Mouse (Mus musculus): ENCODE data around the gene Trak1. TPM values are rescaled to one million over a fixed set of nuclear protein-coding genes. Genes with fewer than 3 reads are reported as not detected.

Gene Trak1
- 119 TPM for total RNA-seq (2023)

GRCm38 (mm10) chr9:121297171-121298064 lies at the start of gene Trak1:
Gene Trak1 (plus strand): TSS chr9:121297502.

DNA sequence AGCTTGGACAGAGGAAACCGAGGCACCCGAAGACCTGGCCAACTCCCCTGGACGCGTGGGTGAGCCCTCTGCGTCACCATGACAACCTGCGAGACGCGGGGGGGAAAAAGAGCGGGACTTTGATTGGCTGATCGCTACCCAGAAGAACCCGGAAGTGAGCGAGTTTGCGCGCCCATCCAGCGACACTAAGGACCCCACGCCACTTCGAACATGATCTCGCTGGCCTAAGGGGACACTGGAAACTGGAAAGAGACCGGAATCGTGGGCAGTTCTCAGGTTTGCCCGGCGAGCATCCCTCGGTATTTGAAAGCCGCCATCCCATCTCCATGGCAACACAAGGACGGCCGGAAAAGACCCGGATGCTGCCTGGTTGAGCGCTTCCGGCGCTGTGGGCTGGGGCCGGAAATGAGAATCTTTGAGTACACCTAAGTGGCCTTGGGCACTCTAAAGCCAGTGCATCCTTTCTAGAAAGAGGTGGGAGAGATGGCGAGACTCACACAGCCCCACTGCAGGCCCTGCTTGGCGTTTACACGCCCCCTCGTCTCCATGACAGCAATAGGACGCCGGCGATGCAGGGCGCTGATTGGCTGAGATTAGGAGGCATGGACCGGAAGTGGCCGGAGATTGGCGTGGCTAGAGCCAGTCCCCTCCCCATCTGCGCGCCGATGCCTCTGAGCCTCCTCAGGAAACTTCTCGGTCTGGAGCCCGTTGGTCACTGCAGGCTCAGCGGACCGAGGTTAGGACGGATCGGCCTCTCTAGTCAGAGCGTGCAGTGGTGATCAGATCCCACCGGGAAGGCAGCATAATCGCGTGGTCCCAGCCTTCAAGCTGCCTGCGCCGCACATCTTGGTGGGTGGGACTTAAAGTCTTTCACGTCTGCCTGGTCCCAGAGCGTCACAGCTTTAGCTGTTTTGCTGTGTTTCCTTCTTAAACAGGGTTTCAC lies 19.9 kb upstream of the Trak1 start, which contains the start of gene Ulk4:
TSS of gene Ulk4 (minus strand) at position 80 of the 943 bp plus-strand sequence.

GRCm38 (mm10) chr9:121495529-121495928 lies 198.2 kb downstream of the Trak1 start, which contains the start of gene Cck:
Gene Cck (minus strand): TSS chr9:121495694.

Other genes starting within 250 kb of the Trak1 start
- 0.44 TPM for gene Ulk4, start 20.3 kb upstream of the Trak1 start, total RNA-seq (2023)
- not detected for gene Cck, start 198.2 kb downstream of the Trak1 start, total RNA-seq (2023)